Mouse (Mus musculus) left cerebral cortex, postnatal 36 days (tissue): ENCODE measurements around the gene Gsdma3. TPM values are rescaled to one million over a fixed set of nuclear protein-coding genes. Genes with fewer than 3 reads are reported as not detected.
"Not testable (repeated sequence)": the region's sequence is repeated elsewhere in the genome, so short reads cannot be mapped to it uniquely, and the experiment has no call there.

Source experiments
- DNase-seq, 2 experiments: peaks; one replicate each; pipeline ENCODE4 v3.0.0; 2021 to 2022; ENCODE audit warnings: low spot score in 2 of 2, mixed read lengths in 1 of 2
- intact Hi-C: fragments of 180-260 bp; cut with DNase I; formaldehyde crosslinking; loops from one replicate; pipeline ENCODE4 v1.15.1; 2025
- total RNA-seq, 2 experiments: library from RNA; stranded (reverse); gene quantifications; 2 replicates each; pipeline ENCODE4 v1.2.3; 2021

Gsdma3 gene
- total RNA-seq, 2 experiments from 2014 or later = not detected

DNA sequence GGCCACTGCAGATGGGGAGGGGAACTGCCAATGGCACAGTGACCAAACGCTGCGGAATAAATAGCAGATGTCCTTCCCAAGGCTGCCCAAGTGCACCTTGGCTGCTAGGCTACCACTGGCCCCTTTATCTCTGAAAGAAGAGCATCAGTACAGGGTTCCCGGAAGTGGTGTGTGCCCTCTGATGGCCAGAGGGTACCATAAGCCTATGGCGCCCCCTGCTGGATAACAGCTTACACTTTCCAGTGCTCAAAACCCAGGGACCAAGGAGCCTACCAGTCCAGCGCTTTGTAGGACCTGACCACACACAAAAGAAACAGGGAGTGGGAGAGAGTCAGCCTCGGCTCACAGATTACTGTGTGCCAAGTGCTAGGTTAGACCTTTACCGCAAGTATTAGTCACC, 28.9 kb downstream of the Gsdma3 start:
- DNase-seq = peak in 1 of 2 experiments; percentile 9
- intact Hi-C loops = not testable (repeated sequence)

DNA sequence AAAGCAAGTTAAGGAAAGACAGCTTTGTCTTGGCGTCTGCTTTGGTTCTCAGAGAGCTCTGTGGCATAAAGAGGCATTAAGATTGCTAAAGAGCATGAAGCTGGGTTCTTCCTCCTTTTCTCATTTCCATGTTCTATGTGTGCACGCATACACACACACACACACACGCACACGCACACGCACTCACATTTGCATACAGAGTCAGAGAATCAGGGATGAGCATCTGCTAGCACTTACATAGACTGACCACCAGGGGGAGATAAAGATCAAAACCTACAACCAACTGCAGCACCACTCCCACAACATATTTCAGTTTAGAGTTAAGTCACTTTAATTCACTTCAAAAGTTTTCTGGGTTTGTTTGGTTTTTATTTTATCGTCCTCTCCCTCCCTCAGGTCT, 34.4 kb downstream of the Gsdma3 start:
- DNase-seq = peak in 1 of 2 experiments; percentile 20
- intact Hi-C loops = no loop called here

DNA sequence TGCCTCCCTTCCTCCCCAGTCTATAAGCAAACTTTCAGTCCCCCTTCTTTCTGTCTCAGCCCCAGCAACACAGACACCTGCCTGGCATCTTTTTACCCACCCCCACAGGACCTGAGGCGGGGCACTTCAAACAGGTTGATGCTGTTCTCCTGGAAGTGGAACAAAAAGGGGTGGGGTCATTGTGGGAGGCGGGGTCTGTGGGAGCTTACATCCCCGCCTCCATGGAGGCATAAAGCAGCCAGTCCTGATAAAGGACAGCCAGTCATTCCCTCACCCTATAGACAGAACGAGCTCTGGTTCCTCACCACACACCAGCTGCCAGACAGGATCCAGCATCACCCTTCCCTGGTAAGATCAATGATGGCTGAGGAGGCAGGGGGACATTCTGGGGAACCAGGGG, 37.9 kb downstream of the Gsdma3 start, which contains the start of gene Gsdma:
Gene Gsdma (plus strand): TSS at position 261 of the 400 bp plus-strand sequence.
- intact Hi-C loops = no loop called here

DNA sequence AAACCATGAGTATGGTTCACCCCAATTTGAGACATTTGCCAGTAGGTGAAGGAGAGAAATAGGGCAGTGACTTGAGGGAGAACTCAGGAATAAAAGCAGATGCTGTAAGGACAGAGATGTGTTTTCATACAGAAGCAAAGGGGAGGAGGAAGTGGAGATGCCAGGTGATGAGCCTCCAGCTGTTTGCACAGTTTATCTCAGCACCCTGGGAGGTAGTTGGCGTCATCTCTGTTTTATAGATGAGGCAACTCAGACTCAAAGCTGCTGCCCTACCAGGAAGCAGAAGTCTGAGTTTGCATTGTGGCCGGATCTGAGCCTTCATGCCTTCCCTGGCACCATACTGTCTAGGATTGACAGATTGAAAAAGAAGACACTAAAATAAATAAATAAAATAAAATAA, 42.8 kb downstream of the Gsdma3 start:
- DNase-seq = no peak
- intact Hi-C loops = no loop called here

More for the DNA sequence above, 37.9 kb downstream of the Gsdma3 start, which contains the start of gene Gsdma:
- no peak for DNase-seq

DNA sequence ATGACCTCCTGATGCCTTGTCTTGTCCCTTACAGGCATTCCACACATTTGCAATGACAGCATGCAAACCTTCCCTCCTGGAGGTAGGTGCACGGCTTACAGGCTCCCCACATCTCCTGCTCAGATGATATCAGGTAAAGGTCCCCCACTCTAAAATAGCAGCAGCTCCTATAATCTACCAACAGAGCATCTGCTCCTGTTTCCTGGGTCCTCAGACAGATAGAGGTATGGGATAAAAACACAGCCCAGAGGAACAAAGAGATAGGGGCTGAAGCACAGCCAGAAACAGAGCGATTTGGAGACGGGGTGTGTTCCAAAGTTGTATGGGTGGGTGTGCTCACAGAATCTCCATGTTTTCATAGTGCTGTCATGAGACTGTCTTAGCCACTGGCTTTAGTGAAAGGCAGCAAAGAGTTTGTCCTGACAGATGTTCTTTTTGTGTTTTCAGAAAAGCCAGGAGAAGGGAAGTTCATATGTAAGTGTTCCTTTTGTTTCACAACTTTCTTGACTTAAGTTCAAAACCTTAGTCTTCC, 45.2 kb downstream of the Gsdma3 start:
- no peak for DNase-seq
- intact Hi-C loops = no loop called here

DNA sequence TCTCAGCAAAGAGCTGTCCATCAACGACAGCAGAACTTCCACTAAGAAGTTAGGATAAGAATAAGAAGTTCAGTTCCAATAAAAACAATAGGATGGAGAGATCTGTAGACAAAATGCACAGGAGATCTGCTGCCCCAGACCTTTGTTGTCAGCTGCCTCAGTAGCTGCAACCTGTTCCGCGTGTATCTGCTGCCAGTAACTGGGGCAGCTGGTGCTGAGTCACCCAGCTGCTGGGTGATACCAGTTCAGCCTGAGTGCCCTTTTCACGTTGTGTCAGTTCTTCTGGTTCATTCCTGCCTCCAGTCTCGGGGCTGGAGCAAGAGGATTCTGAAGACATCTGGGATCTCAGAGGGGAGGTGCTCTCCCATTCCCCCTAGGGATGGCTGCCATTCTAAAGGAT, 45.7 kb downstream of the Gsdma3 start:
- DNase-seq = no peak
- intact Hi-C loops = no loop called here

DNA sequence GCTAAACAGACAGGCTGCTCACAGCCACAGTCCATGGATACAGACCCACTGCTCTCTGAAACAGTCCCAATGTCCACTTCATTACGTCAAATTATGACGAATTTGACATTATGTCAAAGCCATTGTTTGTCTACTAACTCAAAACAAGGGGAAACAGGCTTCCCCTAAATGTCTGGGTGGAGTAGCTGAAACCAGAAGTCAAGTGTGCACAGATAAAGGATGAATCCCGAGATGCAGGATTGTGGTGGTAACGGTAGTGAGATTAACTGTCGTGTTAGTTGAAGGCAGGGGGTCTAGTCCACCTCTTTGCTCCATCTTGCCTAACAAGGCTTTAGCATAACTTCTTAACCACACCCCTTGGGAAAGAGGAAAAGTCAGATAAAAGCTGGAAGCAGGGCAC, 46.3 kb downstream of the Gsdma3 start:
- intact Hi-C loops = no loop called here

DNA sequence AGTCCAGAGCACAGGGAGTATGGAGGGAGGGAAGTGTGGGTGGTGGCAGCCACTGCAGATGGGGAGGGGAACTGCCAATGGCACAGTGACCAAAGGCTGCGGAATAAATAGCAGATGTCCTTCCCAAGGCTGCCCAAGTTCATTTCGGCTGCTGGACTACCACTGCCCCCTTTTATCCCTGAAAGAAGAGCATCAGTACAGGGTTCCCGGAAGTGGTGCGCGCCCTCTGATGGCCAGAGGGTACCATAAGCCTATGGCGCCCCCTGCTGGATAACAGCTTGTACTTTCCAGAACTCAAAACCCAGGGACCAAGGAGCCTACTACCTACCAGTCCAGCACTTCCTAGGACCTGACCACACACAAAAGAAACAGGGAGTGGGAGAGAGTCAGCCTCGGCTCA, 47.0 kb downstream of the Gsdma3 start:
- intact Hi-C loops = not testable (repeated sequence)
- DNase-seq = peak in 1 of 2 experiments; percentile 39

More for the DNA sequence above, 46.3 kb downstream of the Gsdma3 start:
- no peak for DNase-seq

DNA sequence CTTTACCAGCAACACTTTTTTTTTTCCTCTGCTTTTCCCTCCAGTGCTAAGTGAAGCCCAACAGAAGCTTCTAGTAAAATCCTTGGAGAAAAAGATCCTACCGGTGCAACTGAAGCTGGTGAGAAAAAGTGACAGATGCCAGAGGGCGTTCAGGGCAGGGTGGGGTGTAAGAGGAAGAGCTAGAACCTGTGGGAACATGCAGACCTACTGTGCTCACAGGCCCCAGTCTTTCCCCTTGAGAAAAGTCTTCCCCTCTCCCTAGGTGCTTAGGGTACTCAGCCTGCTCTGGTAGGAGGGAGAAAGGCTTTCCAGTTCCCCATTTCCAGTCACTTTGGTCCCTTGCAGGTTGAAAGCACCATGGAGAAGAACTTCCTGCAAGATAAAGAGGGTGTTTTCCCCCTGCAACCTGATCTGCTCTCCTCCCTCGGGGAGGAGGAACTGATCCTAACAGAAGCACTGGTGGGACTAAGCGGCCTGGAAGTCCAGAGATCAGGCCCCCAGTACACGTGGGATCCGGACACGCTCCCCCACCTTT, 49.7 kb downstream of the Gsdma3 start:
- intact Hi-C loops = no loop called here
- no peak for DNase-seq

DNA sequence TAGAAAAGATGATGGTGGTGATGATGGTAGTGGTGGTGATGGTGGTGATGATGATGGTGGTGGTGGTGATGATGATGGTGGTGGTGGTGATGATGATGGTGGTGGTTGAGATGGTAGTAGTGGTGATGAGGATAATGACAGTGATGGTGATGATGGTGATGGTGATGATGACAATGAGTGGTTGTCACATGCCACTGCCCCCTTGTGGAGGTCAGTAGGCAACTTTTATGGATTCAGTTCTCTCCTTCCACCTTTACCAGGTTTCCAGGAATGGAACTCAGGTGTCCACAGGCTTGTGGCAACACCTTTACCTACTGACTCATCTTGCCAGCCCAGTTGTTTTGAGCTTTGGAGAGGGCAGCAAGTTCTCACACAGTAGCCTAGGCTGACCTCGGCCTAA, 53.9 kb downstream of the Gsdma3 start:
- no peak for DNase-seq
- intact Hi-C loops = no loop called here

DNA sequence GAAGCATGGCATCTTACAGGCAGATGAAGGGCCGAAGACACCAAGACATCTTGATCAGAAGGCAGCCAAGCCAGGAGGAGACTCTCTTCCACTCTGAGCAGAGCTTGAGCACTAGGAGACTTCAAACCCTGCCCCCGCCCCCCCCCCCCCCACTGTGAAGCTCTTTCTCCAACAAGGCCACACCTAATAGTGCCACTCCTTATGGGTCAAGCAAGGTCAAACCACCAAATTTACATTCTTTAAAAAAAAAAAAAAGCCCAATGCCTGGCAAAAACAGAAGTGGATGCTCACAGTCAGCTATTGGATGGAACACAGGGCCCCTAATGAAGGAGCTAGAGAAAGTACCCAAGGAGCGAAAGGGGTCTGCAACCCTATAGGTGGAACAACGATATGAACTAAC, 54.4 kb downstream of the Gsdma3 start:
- DNase-seq, intact Hi-C loops: not testable (repeated sequence)

DNA sequence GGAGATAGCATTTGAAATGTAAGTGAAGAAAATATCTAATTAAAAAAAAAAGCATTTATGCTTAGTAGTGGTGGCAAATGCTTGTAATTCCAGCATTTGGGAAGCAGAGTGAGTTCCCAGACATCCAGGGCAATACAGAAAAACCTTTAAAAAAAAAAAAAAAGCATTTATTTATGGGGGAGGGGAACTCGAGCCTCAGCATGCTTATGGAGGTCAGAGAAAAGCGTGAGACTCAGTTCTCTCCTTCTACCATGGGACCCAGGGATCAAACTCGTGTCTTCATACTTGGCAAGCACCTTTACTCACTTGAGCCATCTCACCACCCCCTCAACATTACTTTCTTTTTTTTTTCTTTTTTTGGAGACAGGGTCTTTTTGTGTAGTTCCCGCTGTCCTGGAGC, 55.0 kb downstream of the Gsdma3 start:
- intact Hi-C loops = no loop called here
- no peak for DNase-seq

DNA sequence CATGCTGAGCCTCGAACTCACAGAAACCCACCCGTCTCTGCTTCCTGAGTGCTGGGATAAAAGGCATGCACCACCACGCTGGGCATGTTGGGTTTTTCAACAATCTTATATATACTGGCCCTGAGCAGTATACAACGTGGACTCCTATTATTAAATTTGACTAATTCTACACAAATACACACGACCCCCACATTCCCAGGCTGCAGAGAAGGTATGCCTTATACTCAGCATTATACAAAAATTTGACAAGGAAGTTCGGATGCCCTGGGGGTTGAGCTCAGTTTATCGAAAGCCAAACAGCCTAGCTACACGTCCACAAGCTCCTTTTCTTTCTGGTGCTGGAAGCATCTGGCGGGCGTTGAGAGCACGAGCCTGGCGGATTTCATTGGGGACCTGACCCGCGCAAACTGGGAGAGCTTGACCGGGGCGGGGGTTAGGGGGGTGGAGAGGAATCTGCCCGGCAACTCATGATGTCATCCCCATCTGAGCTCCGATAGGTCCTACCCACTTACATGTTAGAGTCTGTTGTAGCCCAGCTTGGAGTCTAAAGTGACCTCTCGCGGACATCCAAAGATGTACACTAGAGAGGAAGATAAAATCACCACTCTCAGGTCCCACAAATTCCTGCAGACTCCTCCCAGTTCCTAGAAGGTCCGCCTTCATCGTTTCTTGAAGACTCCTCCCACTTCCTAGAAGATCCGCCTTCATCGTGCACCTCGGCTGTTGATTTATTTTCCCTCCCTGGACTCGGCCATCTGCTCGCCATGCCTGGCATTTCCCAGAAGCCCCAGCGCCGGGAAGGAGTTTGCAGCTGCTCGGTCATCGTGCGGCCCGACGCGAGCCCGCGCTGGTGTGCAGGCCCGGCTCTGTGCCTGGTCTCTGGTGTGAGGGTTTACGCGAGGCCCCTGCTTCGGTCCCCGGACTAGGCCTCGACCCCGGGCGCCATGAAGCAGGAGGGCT, 55.9 kb downstream of the Gsdma3 start, which contains the start of gene Psmd3:
Gene Psmd3 (plus strand): TSS at position 769 of the 960 bp plus-strand sequence.
- DNase-seq = peak; percentile 98 to 99
- intact Hi-C loops = no loop called here

DNA sequence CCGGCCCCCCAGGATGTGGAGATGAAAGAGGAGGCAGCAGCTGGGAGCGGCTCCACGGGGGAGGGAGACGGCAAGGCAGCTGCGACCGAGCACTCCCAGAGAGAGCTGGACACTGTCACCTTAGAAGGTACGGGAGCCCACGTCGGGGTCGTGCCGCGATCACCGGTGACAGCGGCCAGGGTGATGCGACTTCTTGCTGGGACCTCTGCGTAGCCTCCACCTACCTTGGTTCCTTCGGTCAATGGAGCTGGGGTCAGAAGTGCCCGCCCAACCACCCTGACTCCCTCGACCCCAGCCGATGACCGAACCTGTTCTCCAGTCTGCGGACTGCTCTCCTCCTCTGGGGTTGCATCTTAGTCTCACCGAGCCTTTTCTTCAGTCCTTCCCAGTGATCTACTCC, 56.7 kb downstream of the Gsdma3 start:
- no peak for DNase-seq
- intact Hi-C loops = no loop called here

DNA sequence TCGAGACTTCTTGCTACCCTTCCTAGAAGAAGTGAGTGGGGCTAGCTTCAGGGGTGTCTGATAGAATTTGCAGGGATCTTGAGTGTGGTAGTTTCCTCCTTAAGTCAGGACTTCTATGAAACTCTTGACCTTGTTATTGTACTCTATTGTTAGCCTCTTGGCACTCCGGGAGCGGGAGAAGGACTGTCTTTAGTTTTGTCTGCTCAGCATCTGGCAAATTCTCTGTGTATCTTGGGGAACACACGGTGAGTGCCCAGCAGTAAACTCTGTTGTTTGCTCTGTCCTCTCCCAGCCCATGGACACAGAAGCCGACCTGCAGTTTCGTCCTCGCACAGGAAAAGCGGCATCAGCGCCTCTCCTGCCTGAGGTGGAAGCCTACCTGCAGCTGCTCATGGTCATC, 59.5 kb downstream of the Gsdma3 start:
- no peak for DNase-seq
- intact Hi-C loops = no loop called here

DNA sequence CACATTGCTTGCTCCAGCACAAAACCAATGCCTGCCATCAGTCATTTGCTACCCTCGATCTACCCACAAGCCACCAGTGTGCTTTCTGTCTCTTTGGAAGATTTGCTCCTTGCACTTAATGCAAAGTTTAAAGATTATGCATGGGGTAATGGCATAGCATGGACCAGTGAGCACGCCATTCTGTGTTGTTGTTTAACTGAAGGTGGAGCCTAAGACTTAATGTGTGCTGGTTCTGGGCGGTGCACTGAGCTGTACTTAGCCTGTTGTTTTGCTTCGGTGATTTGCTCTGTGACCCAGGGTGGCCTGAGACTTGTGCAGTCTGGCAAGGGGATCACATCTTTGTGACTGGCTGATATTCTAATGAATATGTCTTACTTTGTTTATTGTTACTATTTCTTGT, 60.8 kb downstream of the Gsdma3 start:
- DNase-seq = no peak
- intact Hi-C loops = no loop called here

Other genes starting within 250 kb of the Gsdma3 start
- gene Tcap, start 242.5 kb upstream of the Gsdma3 start, total RNA-seq = 10 to 100 TPM; 11.8 to 14.4 TPM
- gene Pnmt, start 239.9 kb upstream of the Gsdma3 start, total RNA-seq = under 1 TPM; 0.34 to 0.47 TPM
- 10 to 100 TPM in 1 of 2 experiments, 1 to 10 TPM in 1; 9.9 to 10.9 TPM for gene Pgap3, start 225.9 kb upstream of the Gsdma3 start, total RNA-seq
- 1 to 10 TPM; 1.7 to 2.4 TPM for gene Erbb2, start 213.9 kb upstream of the Gsdma3 start, total RNA-seq
- 100 to 1,000 TPM; 100 to 126 TPM for gene Mien1, start 187.4 kb upstream of the Gsdma3 start, total RNA-seq
- gene Grb7, start 180.0 kb upstream of the Gsdma3 start, total RNA-seq = 1 to 10 TPM; 2.8 to 2.9 TPM
- not detected for gene Ikzf3, start 80.3 kb upstream of the Gsdma3 start, total RNA-seq
- under 1 TPM in 1 of 2 experiments, not detected in 1; 0.20 TPM for gene Zpbp2, start 75.3 kb upstream of the Gsdma3 start, total RNA-seq
- gene Ormdl3, start 39.0 kb upstream of the Gsdma3 start, total RNA-seq = 10 to 100 TPM; 46.5 to 47.8 TPM
- not detected for gene Lrrc3c, start 28.1 kb upstream of the Gsdma3 start, total RNA-seq
- gene Gm12355, start 699 bp upstream of the Gsdma3 start, total RNA-seq = 10 to 100 TPM in 1 of 2 experiments, 1 to 10 TPM in 1; 9.4 to 10.6 TPM
- not detected for gene Gsdma2, start 20.4 kb downstream of the Gsdma3 start, total RNA-seq
- not detected for gene Gsdma, start 38.0 kb downstream of the Gsdma3 start, total RNA-seq
- gene Psmd3, start 56.2 kb downstream of the Gsdma3 start, total RNA-seq = 100 to 1,000 TPM; 131 to 145 TPM
- gene Csf3, start 74.9 kb downstream of the Gsdma3 start, total RNA-seq = not detected
- 100 to 1,000 TPM; 123 to 133 TPM for gene Med24, start 103.1 kb downstream of the Gsdma3 start, total RNA-seq
- gene Thra, start 114.3 kb downstream of the Gsdma3 start, total RNA-seq = 100 to 1,000 TPM; 718 to 779 TPM
- 100 to 1,000 TPM; 117 to 141 TPM for gene Nr1d1, start 149.0 kb downstream of the Gsdma3 start, total RNA-seq
- gene Msl1, start 169.2 kb downstream of the Gsdma3 start, total RNA-seq = 100 to 1,000 TPM; 169 to 193 TPM
- 10 to 100 TPM; 46.7 to 63.5 TPM for gene Casc3, start 178.5 kb downstream of the Gsdma3 start, total RNA-seq
- 100 to 1,000 TPM; 139 to 161 TPM for gene Rapgefl1, start 210.4 kb downstream of the Gsdma3 start, total RNA-seq
- gene Wipf2, start 237.3 kb downstream of the Gsdma3 start, total RNA-seq = 10 to 100 TPM; 67.4 to 74.6 TPM